Mouse (Mus musculus) hindbrain, embryonic 11.5 days (tissue): ENCODE measurements around the gene Pitpnm3. TPM values are rescaled to one million over a fixed set of nuclear protein-coding genes. Genes with fewer than 3 reads are reported as not detected.

ENCODE experiments used
- ATAC-seq: fragments of 200-750 bp; cut with Nextera tagmentation; 2 replicates; pipeline ENCODE4 v1.8.0; 2017; ENCODE audit warnings: mild to moderate bottlenecking, moderate TSS enrichment, moderate library complexity; ENCODE audit not compliant: low FRiP score
- DNase-seq: peaks from one replicate; pipeline ENCODE4 v3.0.0-alpha.2; 2015; ENCODE audit warnings: low spot score
- H3K27ac ChIP-seq: fragments of 300-500 bp; sonication (generic); 2 replicates; pipeline ENCODE4 v1.5.1; 2014; ENCODE audit warnings: mild to moderate bottlenecking, low read depth, low read length
- H3K27me3 ChIP-seq: fragments of 300-500 bp; sonication (generic); 2 replicates; pipeline ENCODE4 v1.6.1; 2014; ENCODE audit warnings: mild to moderate bottlenecking, low read length, moderate library complexity, mixed read lengths; ENCODE audit not compliant: control insufficient read depth, insufficient read depth
- H3K36me3 ChIP-seq: fragments of 300-500 bp; sonication (generic); 2 replicates; pipeline ENCODE4 v1.6.1; 2014; ENCODE audit warnings: mild to moderate bottlenecking, low read length, moderate library complexity, mixed read lengths; ENCODE audit not compliant: control insufficient read depth, insufficient read depth
- H3K4me1 ChIP-seq: fragments of 300-500 bp; sonication (generic); replicated peaks from 2 replicates; pipeline ENCODE4 v1.6.1; 2014; ENCODE audit warnings: low read length, mixed read lengths; ENCODE audit not compliant: control insufficient read depth, insufficient read depth
- H3K4me2 ChIP-seq: fragments of 300-500 bp; sonication (generic); replicated peaks from 2 replicates; pipeline ENCODE4 v1.6.1; 2014; ENCODE audit warnings: mild to moderate bottlenecking, low read depth, low read length
- H3K4me3 ChIP-seq: fragments of 300-500 bp; sonication (generic); 2 replicates; pipeline ENCODE4 v1.5.1; 2014; ENCODE audit warnings: low read depth, low read length
- H3K9ac ChIP-seq: fragments of 300-500 bp; sonication (generic); 2 replicates; pipeline ENCODE4 v1.6.1; 2014; ENCODE audit warnings: low read depth, low read length
- H3K9me3 ChIP-seq: fragments of 300-500 bp; sonication (generic); 2 replicates; pipeline ENCODE4 v1.6.1; 2016; ENCODE audit warnings: low read length; ENCODE audit not compliant: control insufficient read depth
- WGBS: fragments of 180-500 bp; shearing (Covaris S2); extraction: QIAGEN DNeasy Blood & Tissue Kit; methylation state at CpG from one replicate; pipeline ENCODE4 v1.1.7; 2014; 5-methylcytosine and 5-hydroxymethylcytosine counted together
- polyA plus RNA-seq: library from polyadenylated mRNA; unstranded; fragments of >200 nt; fragmentation: Nextera tagmentation; extraction: Ambion mirVana; gene quantifications from 2 replicates; pipeline ENCODE4 v1.2.1, GENCODE M21; 2014

Gene Pitpnm3
- polyA plus RNA-seq, 1 experiment from 2014 or later: 0.48 TPM

DNA sequence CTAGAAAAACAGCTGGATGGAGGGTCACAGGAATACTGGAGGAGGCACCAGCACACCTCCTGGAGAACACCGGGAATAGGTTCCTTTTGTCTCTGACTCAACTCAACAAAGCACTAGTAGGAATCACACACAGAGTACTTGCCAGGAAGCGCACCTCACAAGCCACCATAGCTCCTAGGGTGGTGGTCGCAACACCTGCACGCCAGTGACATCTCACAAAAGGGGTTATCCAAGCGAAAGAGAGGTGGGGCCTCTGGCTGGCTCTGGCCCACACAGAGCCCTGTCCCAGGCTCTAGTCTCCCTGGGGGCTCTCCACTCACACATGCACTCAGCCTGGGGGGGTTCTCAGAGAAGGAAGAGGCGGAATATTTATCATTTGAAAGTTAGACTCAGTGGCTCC is 86.8 kb downstream of the Pitpnm3 start:
- Histone ChIP-seq H3K27me3 (peaks cover 14% of the 10 kb centered on the region), H3K4me1 (no peaks in the 10 kb centered on the region; the same call in 1 of the 2 replicates), H3K9me3 (no peaks in the 10 kb centered on the region), H3K9ac (no peak overlapping the region), H3K4me2 (no peak overlapping the region), H3K27ac (no peak overlapping the region), H3K36me3 (peaks cover 6% of the 10 kb centered on the region; the same call in 1 of the 2 replicates), H3K4me3 (no peak overlapping the region)
- 46% methylated on average over 6 of the region's 6 CpGs for WGBS
- no peak for ATAC-seq
- DNase-seq: no peak

DNA sequence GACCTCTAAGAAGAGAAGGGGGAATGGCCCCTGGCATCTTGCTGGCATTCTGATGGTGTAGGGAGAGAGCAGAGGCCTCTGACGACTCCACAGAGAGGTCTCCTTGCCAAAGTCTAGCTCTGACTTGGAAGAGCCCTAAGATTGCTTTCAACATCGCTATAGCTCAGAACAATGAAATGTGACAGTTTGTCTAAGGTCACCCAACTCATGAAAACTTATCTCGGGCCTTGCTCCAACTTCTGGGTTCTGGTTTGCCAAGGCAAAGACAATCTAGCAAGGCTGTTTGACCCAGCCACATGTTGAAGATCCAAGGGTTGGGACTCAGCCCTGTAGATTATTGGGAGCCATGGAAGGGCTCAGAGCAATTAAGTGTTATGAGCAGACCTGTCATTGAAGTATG is 91.3 kb downstream of the Pitpnm3 start:
- H3K27ac ChIP-seq: no peak overlapping the region
- peak overlapping the region; percentile 55; the same call in 1 of the 2 replicates for H3K4me2 ChIP-seq
- H3K9me3 ChIP-seq: no peaks in the 10 kb centered on the region
- no peaks in the 10 kb centered on the region for H3K27me3 ChIP-seq
- peaks cover 9% of the 10 kb centered on the region; the same call in 1 of the 2 replicates for H3K4me1 ChIP-seq
- no peak overlapping the region for H3K9ac ChIP-seq
- H3K4me3 ChIP-seq: no peak overlapping the region
- WGBS: 95% methylated on average over 3 of the region's 3 CpGs
- DNase-seq: no peak
- ATAC-seq: no peak
- H3K36me3 ChIP-seq: peaks cover 6% of the 10 kb centered on the region; the same call in 1 of the 2 replicates

DNA sequence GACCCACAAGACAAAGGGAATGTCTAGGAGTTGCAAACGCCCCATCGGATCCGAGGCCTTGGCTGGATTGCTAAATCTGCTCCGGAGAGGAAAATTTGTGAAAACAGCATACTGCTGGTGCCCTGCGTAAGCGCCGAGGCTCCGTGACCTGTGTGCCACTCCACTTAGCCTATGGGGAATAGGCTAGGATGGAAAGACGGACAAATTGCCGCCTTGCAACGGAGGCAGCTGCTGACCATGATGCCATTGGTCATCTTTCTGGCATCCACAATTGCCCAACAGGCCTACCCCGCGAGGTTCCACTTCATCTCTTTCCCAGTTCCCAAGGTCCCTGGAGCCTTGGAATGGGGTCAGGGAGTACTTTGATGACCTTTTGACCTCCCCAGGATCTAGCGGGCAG is 92.9 kb downstream of the Pitpnm3 start:
- Histone ChIP-seq H3K27ac (no peak overlapping the region), H3K4me1 (peaks cover 13% of the 10 kb centered on the region; the same call in 1 of the 2 replicates)
- no peak; the same call in 1 of the 2 replicates for ATAC-seq

DNA sequence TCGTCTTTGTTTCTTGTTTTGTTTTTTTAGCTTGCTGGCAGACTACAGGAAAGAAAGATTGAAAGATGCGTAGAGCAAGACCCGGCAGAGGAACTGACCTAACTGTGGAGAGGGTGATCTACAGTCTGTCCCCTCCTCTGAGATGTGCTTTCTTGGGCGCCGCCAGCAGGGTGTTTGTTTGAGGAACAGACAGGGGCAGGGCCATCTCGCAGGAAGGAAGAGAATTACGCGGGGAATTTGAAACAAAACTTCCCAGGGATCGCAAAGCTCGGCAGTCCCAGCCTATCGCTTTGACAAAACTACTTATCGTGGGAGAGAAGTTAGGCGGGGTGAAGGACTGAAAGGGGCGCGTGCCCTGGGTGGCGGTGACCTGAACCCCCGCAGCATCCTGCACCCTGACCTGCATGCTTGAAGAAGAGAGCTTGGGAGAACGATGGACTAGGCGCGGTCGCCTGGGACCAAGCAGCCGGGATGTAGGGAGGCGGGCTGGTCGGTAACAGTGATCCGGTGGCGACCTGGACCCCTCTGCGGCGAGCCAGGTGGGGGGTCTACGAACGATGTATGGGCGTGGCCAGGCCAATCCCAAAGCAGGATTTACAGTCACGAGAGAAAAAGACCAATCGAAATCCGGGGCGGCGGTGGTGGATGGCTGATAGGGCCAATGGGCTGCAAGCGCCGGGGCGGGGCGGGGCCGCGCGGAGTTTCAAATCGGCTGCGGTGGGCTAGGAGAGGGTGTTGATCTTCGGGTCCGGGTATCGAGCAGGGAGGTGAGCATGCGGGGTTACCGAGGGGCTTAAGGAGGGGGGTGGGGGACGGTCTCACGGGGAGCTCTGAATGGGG is 93.6 kb downstream of the Pitpnm3 start, which contains the start of gene Pimreg:
TSS of gene Pimreg (plus strand) at position 265 of the 840 bp plus-strand sequence.
- ATAC-seq (peak; percentile 93), DNase-seq (peak; percentile 94)
- Histone ChIP-seq H3K27ac (peak within 1 kb of the TSS; percentile 58; the same call in 1 of the 2 replicates), H3K9me3 (no peaks in the 10 kb centered on the region), H3K9ac (peak within 1 kb of the TSS; percentile 71), H3K36me3 (peaks cover 6% of the 10 kb centered on the region; the same call in 1 of the 2 replicates), H3K4me3 (peak within 1 kb of the TSS; percentile 55), H3K27me3 (no peaks in the 10 kb centered on the region), H3K4me2 (peak within 1 kb of the TSS; percentile 55), H3K4me1 (peaks cover 13% of the 10 kb centered on the region; the same call in 1 of the 2 replicates)
- 1% methylated on average over 52 of the region's 52 CpGs for WGBS

More for the DNA sequence above, 92.9 kb downstream of the Pitpnm3 start:
- WGBS: 2% methylated on average over 14 of the region's 14 CpGs
- Histone ChIP-seq H3K4me3 (peak overlapping the region; percentile 55), H3K36me3 (peaks cover 6% of the 10 kb centered on the region; the same call in 1 of the 2 replicates), H3K9me3 (no peaks in the 10 kb centered on the region), H3K27me3 (no peaks in the 10 kb centered on the region), H3K9ac (peak overlapping the region; percentile 71), H3K4me2 (peak overlapping the region; percentile 55)
- DNase-seq: no peak

DNA sequence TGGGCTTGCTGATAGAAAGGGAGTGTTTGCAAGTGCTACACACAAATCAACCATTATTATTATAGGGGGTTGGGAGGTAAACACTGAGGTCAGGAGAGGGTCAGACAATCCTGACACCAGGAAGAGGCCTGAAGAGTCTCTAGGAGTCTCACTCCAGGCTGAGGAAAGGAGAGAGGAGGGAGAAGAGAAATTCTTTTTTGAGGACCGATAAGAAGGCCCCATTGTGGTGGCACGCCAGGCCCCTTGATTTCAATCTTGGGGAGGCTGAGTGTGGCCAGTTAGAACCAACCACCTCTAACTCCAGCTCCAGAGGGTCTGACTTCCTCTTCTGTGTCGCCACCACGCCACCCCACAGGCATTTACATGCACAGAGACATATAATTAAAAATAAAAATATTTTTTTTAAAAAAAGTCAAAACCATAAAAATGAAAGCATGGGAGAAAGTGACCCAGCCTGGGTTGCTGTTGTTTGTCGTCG is 94.2 kb downstream of the Pitpnm3 start:
- Histone ChIP-seq H3K36me3 (peaks cover 5% of the 10 kb centered on the region; the same call in 1 of the 2 replicates), H3K27me3 (no peaks in the 10 kb centered on the region), H3K4me1 (peaks cover 13% of the 10 kb centered on the region; the same call in 1 of the 2 replicates), H3K27ac (no peak overlapping the region), H3K4me2 (peak overlapping the region; percentile 55), H3K9ac (peak overlapping the region; percentile 66), H3K4me3 (peak overlapping the region; percentile 55), H3K9me3 (no peaks in the 10 kb centered on the region)
- WGBS: 12% methylated on average over 6 of the region's 6 CpGs
- peak; percentile 19 for DNase-seq
- no peak for ATAC-seq

DNA sequence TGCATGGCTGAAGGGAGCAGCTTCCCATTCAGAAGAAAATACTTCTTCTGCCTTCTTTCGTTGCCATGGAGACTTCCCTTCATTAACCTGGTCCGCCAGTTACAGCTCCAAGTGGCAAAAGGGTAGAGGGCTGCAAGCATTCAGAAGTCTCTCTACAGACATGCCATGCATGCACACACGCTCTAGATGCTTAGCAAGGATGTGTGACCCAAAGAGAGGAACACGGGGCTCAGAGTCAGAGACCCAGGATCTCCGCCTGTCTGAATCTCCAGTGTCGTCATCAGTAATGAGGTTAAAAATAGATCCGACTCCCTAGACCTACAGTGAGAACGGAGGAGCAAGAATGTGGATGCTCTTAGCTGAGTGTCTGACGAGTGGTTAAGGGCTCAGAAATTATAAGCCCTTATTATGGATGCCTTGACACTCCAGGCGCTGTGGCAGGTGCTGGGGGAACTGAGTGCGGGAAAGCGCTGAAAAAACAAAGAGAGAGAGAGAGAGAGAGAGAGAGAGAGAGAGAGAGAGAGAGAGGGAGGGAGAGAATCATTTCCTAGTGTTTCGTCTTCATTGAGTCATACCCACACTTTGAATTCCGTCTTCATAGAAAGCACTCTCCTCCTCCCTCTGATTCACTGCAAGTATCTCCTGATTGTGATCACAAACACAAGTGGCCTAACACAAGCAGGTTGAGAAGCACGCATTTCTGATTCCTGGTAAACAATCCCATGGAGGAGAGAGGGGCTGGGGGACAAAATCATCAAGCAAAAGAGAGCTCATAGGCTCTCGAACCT is 95.8 kb downstream of the Pitpnm3 start:
- Histone ChIP-seq H3K4me3 (no peak overlapping the region), H3K27ac (no peak overlapping the region), H3K4me1 (peaks cover 13% of the 10 kb centered on the region; the same call in 1 of the 2 replicates), H3K9me3 (no peaks in the 10 kb centered on the region), H3K36me3 (no peaks in the 10 kb centered on the region), H3K27me3 (no peaks in the 10 kb centered on the region), H3K9ac (no peak overlapping the region), H3K4me2 (no peak overlapping the region)
- WGBS: 36% methylated on average over 16 of the region's 16 CpGs
- DNase-seq (peak; percentile 35), ATAC-seq (no peak)

DNA sequence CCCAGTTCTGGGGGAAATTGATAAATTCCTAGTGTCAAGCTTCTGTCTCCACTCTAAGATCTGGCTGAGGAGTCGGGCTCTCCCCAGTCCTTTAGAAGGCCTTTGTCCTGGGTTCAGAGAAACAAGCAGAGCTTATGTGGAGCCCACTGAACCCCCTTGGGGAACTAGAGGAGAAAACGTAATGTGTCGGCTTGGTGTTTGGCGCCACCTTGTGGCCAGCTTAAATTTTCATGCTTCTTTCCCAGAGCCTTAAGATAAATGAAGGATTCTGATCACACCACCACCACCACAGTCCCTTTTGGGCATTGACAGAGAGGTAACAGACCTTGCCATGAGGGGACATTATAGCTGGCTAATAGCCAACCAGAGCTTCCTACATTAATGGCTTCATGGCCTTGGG is 97.6 kb downstream of the Pitpnm3 start:
- DNase-seq (peak; percentile 94), ATAC-seq (no peak)
- H3K9me3 ChIP-seq: no peaks in the 10 kb centered on the region
- H3K9ac ChIP-seq: no peak overlapping the region
- H3K36me3 ChIP-seq: no peaks in the 10 kb centered on the region
- no peak overlapping the region for H3K4me3 ChIP-seq
- H3K27me3 ChIP-seq: no peaks in the 10 kb centered on the region
- WGBS: 1% methylated on average over 4 of the region's 4 CpGs
- no peak overlapping the region for H3K4me2 ChIP-seq
- peaks cover 13% of the 10 kb centered on the region; the same call in 1 of the 2 replicates for H3K4me1 ChIP-seq
- H3K27ac ChIP-seq: no peak overlapping the region

DNA sequence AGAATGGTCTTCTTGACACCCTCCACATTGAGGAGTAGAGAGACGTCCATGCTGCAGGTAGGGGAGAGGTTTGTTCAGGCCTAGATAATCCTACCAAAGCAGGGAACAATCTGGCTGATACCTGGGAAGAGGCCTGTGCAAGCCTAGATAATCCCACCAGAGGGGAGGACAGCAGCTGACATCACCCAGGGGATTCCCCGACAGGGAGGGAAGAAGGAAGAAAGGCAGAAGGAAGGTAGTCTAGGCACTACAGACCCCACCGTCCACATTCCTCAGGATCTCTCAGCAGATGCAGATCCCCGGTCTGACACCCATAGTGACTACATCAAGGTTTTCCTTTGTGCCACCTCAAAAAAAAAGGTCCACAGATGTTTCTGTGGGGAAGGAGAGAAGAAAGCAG is 98.2 kb downstream of the Pitpnm3 start, which contains the start of gene Aipl1:
TSS of gene Aipl1 (minus strand) at position 101 of the 400 bp plus-strand sequence.
- 82% methylated on average over 4 of the region's 4 CpGs for WGBS
- H3K4me1 ChIP-seq: peaks cover 13% of the 10 kb centered on the region; the same call in 1 of the 2 replicates
- no peak within 1 kb of the TSS for H3K4me3 ChIP-seq
- H3K9me3 ChIP-seq: no peaks in the 10 kb centered on the region
- H3K4me2 ChIP-seq: no peak within 1 kb of the TSS
- no peak within 1 kb of the TSS for H3K9ac ChIP-seq
- H3K36me3 ChIP-seq: no peaks in the 10 kb centered on the region
- H3K27me3 ChIP-seq: no peaks in the 10 kb centered on the region
- DNase-seq (no peak), ATAC-seq (no peak)
- H3K27ac ChIP-seq: no peak within 1 kb of the TSS
